Mouse (Mus musculus): Measurements from ENCODE around the gene Fn3krp. TPM values are rescaled to one million over a fixed set of nuclear protein-coding genes. Genes with fewer than 3 reads are reported as not detected.

Fn3krp gene
- total and polyA plus RNA-seq, 3 experiments, result 6.8 to 77.1 (median 25.9) TPM

GRCm38 (mm10) chr11:121418932-121419331, 2.3 kb upstream of the Fn3krp start:
- H3K9ac ChIP-seq (ENCODE audit: control insufficient read depth, low read depth, low read length, poor library complexity, severe bottlenecking), result no peak overlapping the region
- no peak overlapping the region for H3K4me3 ChIP-seq (ENCODE audit: control insufficient read depth in 1 of 2, insufficient read depth in 1 of 2, low read depth in 2 of 2, low read length in 2 of 2)
- H3K4me1 ChIP-seq (ENCODE audit: control insufficient read depth in 1 of 2, insufficient read depth in 2 of 2, low read length in 2 of 2), result peaks cover 2 to 5% of the 10 kb centered on the region in 2 experiments
- peaks cover 3% of the 10 kb centered on the region; the same call in 1 of the 2 replicates for H3K79me2 ChIP-seq (ENCODE audit: control insufficient read depth, insufficient read depth, low read length, poor library complexity)
- H3K27me3 ChIP-seq (ENCODE audit: control insufficient read depth in 1 of 2, insufficient read depth in 2 of 2, low read length in 2 of 2), result 0 out of 4 replicates have a peak, but pooled peaks cover 0 to under 1% of the 10 kb centered on the region in 2 experiments
- TF ChIP-seq POLR2A (IDR thresholded peaks at IDR 0.05; ENCODE audit: control insufficient read depth in 1 of 2, insufficient read depth in 1 of 2, low read depth in 1 of 2, low read length in 2 of 2, poor library complexity in 1 of 2) (no peak), ZMIZ1 (IDR thresholded peaks at IDR 0.05; ENCODE audit: low read depth, low read length) (no peak), MYB (IDR thresholded peaks at IDR 0.05; ENCODE audit: low read depth, low read length) (no peak), E2F4 (IDR thresholded peaks at IDR 0.05; ENCODE audit: borderline replicate concordance, low read depth, low read length) (no peak), ETS1 (IDR thresholded peaks at IDR 0.05; ENCODE audit: low read depth, low read length) (no peak)
- no peaks in the 10 kb centered on the region for H3K9me3 ChIP-seq (replicated peaks; ENCODE audit: insufficient read depth, low read length)
- H3K27ac ChIP-seq (ENCODE audit: control insufficient read depth, low read depth, low read length), result no peak overlapping the region
- H3K36me3 ChIP-seq (ENCODE audit: control insufficient read depth in 1 of 2, insufficient read depth in 2 of 2, low read length in 2 of 2), result peaks cover 0 to 11% of the 10 kb centered on the region in 2 experiments; a peak in 2 of 4 replicates
- DNase-seq (ENCODE audit: low read depth, low spot score), result no peak

- DNase-seq (ENCODE audit: low read depth, low spot score), result peak; percentile 88
- Histone ChIP-seq H3K27me3 (ENCODE audit: control insufficient read depth in 1 of 2, insufficient read depth in 2 of 2, low read length in 2 of 2) (no peaks in the 10 kb centered on the region), H3K9ac (ENCODE audit: control insufficient read depth, low read depth, low read length, poor library complexity, severe bottlenecking) (peak overlapping the region; percentile 68), H3K4me3 (ENCODE audit: control insufficient read depth in 1 of 2, insufficient read depth in 1 of 2, low read depth in 2 of 2, low read length in 2 of 2) (peak overlapping the region; percentile 65 to 80), H3K36me3 (ENCODE audit: control insufficient read depth in 1 of 2, insufficient read depth in 2 of 2, low read length in 2 of 2) (peaks cover 0 to 11% of the 10 kb centered on the region in 2 experiments; a peak in 2 of 4 replicates), H3K4me1 (ENCODE audit: control insufficient read depth in 1 of 2, insufficient read depth in 2 of 2, low read length in 2 of 2) (peaks cover 2 to 5% of the 10 kb centered on the region in 2 experiments), H3K79me2 (ENCODE audit: control insufficient read depth, insufficient read depth, low read length, poor library complexity) (peaks cover 3% of the 10 kb centered on the region; the same call in 1 of the 2 replicates), H3K27ac (ENCODE audit: control insufficient read depth, low read depth, low read length) (peak overlapping the region; percentile 61), H3K9me3 (replicated peaks; ENCODE audit: insufficient read depth, low read length) (no peaks in the 10 kb centered on the region)
- TF ChIP-seq POLR2A (IDR thresholded peaks at IDR 0.05; ENCODE audit: control insufficient read depth in 1 of 2, insufficient read depth in 1 of 2, low read depth in 1 of 2, low read length in 2 of 2, poor library complexity in 1 of 2), result peak in 1 of 2 experiments; percentile 48; a peak in 1 of 4 replicates
- no peak for TF ChIP-seq CHD1 (IDR thresholded peaks at IDR 0.05; ENCODE audit: low read depth, low read length)
- no peak for TF ChIP-seq USF2 (IDR thresholded peaks at IDR 0.05; ENCODE audit: borderline replicate concordance in 1 of 2, insufficient read depth in 1 of 2, low read depth in 1 of 2, low read length in 2 of 2)
- peak; percentile 40; the same call in 1 of the 2 replicates for TF ChIP-seq HCFC1 (IDR thresholded peaks at IDR 0.05; ENCODE audit: low read depth, low read length)
- TF ChIP-seq SIN3A (IDR thresholded peaks at IDR 0.05; ENCODE audit: low read length), result peak; percentile 68
- peak; percentile 74 for TF ChIP-seq ZNF384 (IDR thresholded peaks at IDR 0.05; ENCODE audit: low read depth, low read length)
- 0 out of 2 replicates have a peak, but pooled peaks have one; percentile 16 for TF ChIP-seq GATA1 (IDR thresholded peaks at IDR 0.05; ENCODE audit: low read depth, low read length)
- TF ChIP-seq MAX (IDR thresholded peaks at IDR 0.05; ENCODE audit: low read length), result peak; percentile 94
- peak; percentile 85 for TF ChIP-seq MXI1 (IDR thresholded peaks at IDR 0.05; ENCODE audit: low read depth, low read length)
- TF ChIP-seq MYC (IDR thresholded peaks at IDR 0.05; ENCODE audit: low read depth, low read length), result peak; percentile 96
- peak; percentile 81 for TF ChIP-seq TBP (IDR thresholded peaks at IDR 0.05; ENCODE audit: low read depth, low read length)
- TF ChIP-seq MAFK (IDR thresholded peaks at IDR 0.05; ENCODE audit: borderline replicate concordance, low read depth, low read length), result no peak
- TF ChIP-seq RCOR1 (IDR thresholded peaks at IDR 0.05; ENCODE audit: low read depth, low read length), result no peak
- TF ChIP-seq NELFE (IDR thresholded peaks at IDR 0.05; ENCODE audit: low read depth, low read length), result peak; percentile 67
These were observed 822 bp upstream of the Fn3krp start for GRCm38 (mm10) chr11:121420379-121420778.

All from MEL (cell line).